Mouse (Mus musculus) thymus, adult 2 months (tissue): ENCODE measurements around the gene Mecom. TPM values are rescaled to one million over a fixed set of nuclear protein-coding genes. Genes with fewer than 3 reads are reported as not detected.

Source experiments
- DNase-seq: peaks from one replicate; pipeline ENCODE4 v3.0.0; 2021
- H3K27ac ChIP-seq: fragments of 200-500 bp; 2 replicates; pipeline ENCODE4 v1.5.1; 2012; ENCODE audit warnings: low read length, control low read depth; ENCODE audit not compliant: control insufficient read depth, insufficient read depth
- H3K27me3 ChIP-seq: fragments of 200-500 bp; 2 replicates; pipeline ENCODE4 v1.6.1; 2012; ENCODE audit warnings: mild to moderate bottlenecking, low read length, moderate library complexity, mixed read lengths; ENCODE audit not compliant: control insufficient read depth, insufficient read depth
- H3K36me3 ChIP-seq: fragments of 200-500 bp; 2 replicates; pipeline ENCODE4 v1.6.1; 2012; ENCODE audit warnings: mild to moderate bottlenecking, low read length, moderate library complexity; ENCODE audit not compliant: control insufficient read depth, insufficient read depth
- H3K4me1 ChIP-seq: fragments of 200-500 bp; replicated peaks from 2 replicates; pipeline ENCODE4 v1.6.1; 2012; ENCODE audit warnings: low read length; ENCODE audit not compliant: control insufficient read depth, insufficient read depth
- H3K4me3 ChIP-seq: fragments of 200-500 bp; 2 replicates; pipeline ENCODE4 v1.5.1; 2012; ENCODE audit warnings: mild to moderate bottlenecking, low read length, control low read depth, moderate library complexity; ENCODE audit not compliant: control insufficient read depth, insufficient read depth
- CTCF ChIP-seq: fragments of 200-500 bp; IDR thresholded peaks from 2 replicates; pipeline ENCODE4 v1.5.1; 2012; ENCODE audit warnings: mild to moderate bottlenecking, control low read depth, low read length, moderate library complexity, borderline replicate concordance; ENCODE audit not compliant: control insufficient read depth, poor library complexity, insufficient read depth; ENCODE audit errors: extremely low read depth
- POLR2A ChIP-seq: fragments of 200-500 bp; IDR thresholded peaks from 2 replicates; pipeline ENCODE4 v1.6.1; 2012; ENCODE audit warnings: mild to moderate bottlenecking, low read length, control low read depth, moderate library complexity; ENCODE audit not compliant: control insufficient read depth, poor library complexity, insufficient read depth; ENCODE audit errors: extremely low read depth
- WGBS: fragments of 180-500 bp; shearing (Covaris S2); methylation state at CpG from one replicate; pipeline ENCODE4 v1.1.7; 2018; 5-methylcytosine and 5-hydroxymethylcytosine counted together
- polyA plus RNA-seq: library from polyadenylated mRNA; depleted of rRNA; stranded (reverse); fragments of >200 nt; gene quantifications from 2 replicates; pipeline ENCODE4 v1.2.3, GENCODE M21; 2012

Mecom gene
- polyA plus RNA-seq, 1 experiment = 0.92 TPM

- Histone ChIP-seq H3K4me1 (no peaks in the 10 kb centered on the region), H3K4me3 (no peak overlapping the region), H3K27ac (no peak overlapping the region), H3K27me3 (no peaks in the 10 kb centered on the region), H3K36me3 (no peaks in the 10 kb centered on the region)
- TF ChIP-seq CTCF = no peak
- 92% methylated on average over 21 of the region's 21 CpGs for WGBS
- DNase-seq = no peak
These were observed 328.5 kb downstream of the Mecom start for GRCm38 (mm10) chr3:30219190-30219884.

- H3K36me3 ChIP-seq = no peaks in the 10 kb centered on the region
- H3K4me3 ChIP-seq = no peak overlapping the region
- TF ChIP-seq POLR2A (no peak), CTCF (no peak)
- 85% methylated on average over 4 of the region's 4 CpGs for WGBS
- no peak for DNase-seq
- H3K27me3 ChIP-seq = no peaks in the 10 kb centered on the region
- H3K27ac ChIP-seq = no peak overlapping the region
- no peaks in the 10 kb centered on the region for H3K4me1 ChIP-seq
These were observed 333.2 kb downstream of the Mecom start for GRCm38 (mm10) chr3:30214607-30215006.

GRCm38 (mm10) chr3:30213540-30214170, 334.2 kb downstream of the Mecom start:
- no peaks in the 10 kb centered on the region for H3K27me3 ChIP-seq
- no peaks in the 10 kb centered on the region for H3K4me1 ChIP-seq
- H3K36me3 ChIP-seq = no peaks in the 10 kb centered on the region
- DNase-seq = no peak
- no peak overlapping the region for H3K27ac ChIP-seq
- TF ChIP-seq CTCF (no peak), POLR2A (no peak)
- no peak overlapping the region for H3K4me3 ChIP-seq
- WGBS = 92% methylated on average over 7 of the region's 7 CpGs

GRCm38 (mm10) chr3:30212802-30213201, 335.0 kb downstream of the Mecom start:
- H3K4me3 ChIP-seq = no peak overlapping the region
- DNase-seq = no peak
- 96% methylated on average over 3 of the region's 3 CpGs for WGBS
- no peaks in the 10 kb centered on the region for H3K4me1 ChIP-seq
- H3K27ac ChIP-seq = no peak overlapping the region
- no peaks in the 10 kb centered on the region for H3K27me3 ChIP-seq
- TF ChIP-seq POLR2A (no peak), CTCF (no peak)
- H3K36me3 ChIP-seq = no peaks in the 10 kb centered on the region

- Histone ChIP-seq H3K27ac (no peak overlapping the region), H3K36me3 (no peaks in the 10 kb centered on the region), H3K27me3 (no peaks in the 10 kb centered on the region), H3K4me1 (no peaks in the 10 kb centered on the region), H3K4me3 (no peak overlapping the region)
- no peak for TF ChIP-seq CTCF
- TF ChIP-seq POLR2A = no peak
- peak; percentile 11 for DNase-seq
These were observed 338.7 kb downstream of the Mecom start for GRCm38 (mm10) chr3:30209131-30209530.

- Histone ChIP-seq H3K27me3 (no peaks in the 10 kb centered on the region), H3K4me3 (no peak overlapping the region), H3K36me3 (no peaks in the 10 kb centered on the region), H3K4me1 (no peaks in the 10 kb centered on the region), H3K27ac (no peak overlapping the region)
- no peak for TF ChIP-seq POLR2A
- no peak for TF ChIP-seq CTCF
- WGBS = 88% methylated on average over 8 of the region's 8 CpGs
- no peak for DNase-seq
These were observed 339.9 kb downstream of the Mecom start for GRCm38 (mm10) chr3:30207886-30208285.

GRCm38 (mm10) chr3:30207431-30207830, 340.4 kb downstream of the Mecom start:
- no peak overlapping the region for H3K27ac ChIP-seq
- DNase-seq = no peak
- no peaks in the 10 kb centered on the region for H3K4me1 ChIP-seq
- no peaks in the 10 kb centered on the region for H3K36me3 ChIP-seq
- WGBS = 66% methylated on average over 5 of the region's 5 CpGs
- H3K27me3 ChIP-seq = no peaks in the 10 kb centered on the region
- TF ChIP-seq POLR2A (no peak), CTCF (no peak)
- no peak overlapping the region for H3K4me3 ChIP-seq

GRCm38 (mm10) chr3:30206123-30206522, 341.7 kb downstream of the Mecom start:
- Histone ChIP-seq H3K4me3 (no peak overlapping the region), H3K27me3 (no peaks in the 10 kb centered on the region), H3K4me1 (no peaks in the 10 kb centered on the region), H3K36me3 (no peaks in the 10 kb centered on the region), H3K27ac (no peak overlapping the region)
- WGBS = 14% methylated on average over 8 of the region's 8 CpGs
- TF ChIP-seq POLR2A = no peak
- no peak for TF ChIP-seq CTCF
- DNase-seq = no peak
